Mouse (Mus musculus) embryonic stem cell, embryonic (primary cell): ENCODE results near the gene Ddit4.

ENCODE experiments used
- CTCF ChIA-PET, 4 experiments: fragments of 300-600 bp in 2 of 4; fragments of 350-600 bp in 2 of 4; sonication (Branson Sonifier 250); formaldehyde crosslinking; loops; one replicate each; lab custom pipeline; 2022; ENCODE audit warnings: inconsistent platforms in 2 of 4; lab: Charles Lee
- POLR2A ChIA-PET, 4 experiments: fragments of 300-600 bp in 2 of 4; fragments of 350-600 bp in 2 of 4; sonication (Branson Sonifier 250); formaldehyde crosslinking; loops; one replicate each; lab custom pipeline; 2022; ENCODE audit warnings: antibody characterized with exemption in 4 of 4, inconsistent platforms in 1 of 4; lab: Charles Lee

The Ddit4 gene

DNA sequence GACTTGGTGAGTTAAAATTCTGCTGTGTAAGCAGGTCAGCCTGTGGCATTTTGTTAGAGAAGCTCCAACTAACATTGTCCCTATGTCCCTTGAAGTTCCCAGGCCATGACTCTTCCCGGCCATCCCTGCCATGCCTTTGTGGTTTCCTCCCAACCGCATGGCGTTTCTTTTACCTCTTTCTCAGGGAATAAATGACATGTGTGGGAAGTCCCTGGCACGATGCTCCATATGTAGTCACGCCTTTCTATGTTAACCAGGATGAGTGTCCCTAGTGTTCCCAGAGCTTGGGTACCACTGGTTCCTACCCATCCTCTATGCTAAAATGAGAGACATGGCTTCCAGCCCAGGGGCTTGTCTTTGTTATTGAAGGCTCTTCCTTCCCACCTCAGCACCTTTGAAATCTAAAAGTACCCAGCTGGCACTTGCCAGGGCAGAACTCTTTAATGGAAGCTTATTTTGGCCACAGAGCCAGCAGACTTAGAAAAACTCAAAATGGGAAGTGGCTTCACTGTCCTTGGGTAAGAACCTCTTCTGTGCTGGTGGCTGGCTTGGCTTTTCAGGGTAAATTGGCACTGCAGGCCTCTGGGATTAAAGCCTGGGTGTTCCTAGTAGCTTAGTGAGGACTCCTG is 26.2 kb upstream of the Ddit4 start:
- ChIA-PET POLR2A (interaction anchor here (0.7 to 8.8 kb wide), 28 partner anchors 8 to 202 kb away, joined by 3 to 84 read pairs (median 4); partner anchors contain the start of genes Anapc16 (in 2 of the 4), Ascc1 (in 2 of the 4) and Ddit4 (in 2 of the 4)), CTCF (interaction anchor here (0.6 to 1.7 kb wide), 17 partner anchors 10 to 957 kb away, joined by 3 to 9 read pairs (median 4); no protein-coding TSS in a partner anchor)

DNA sequence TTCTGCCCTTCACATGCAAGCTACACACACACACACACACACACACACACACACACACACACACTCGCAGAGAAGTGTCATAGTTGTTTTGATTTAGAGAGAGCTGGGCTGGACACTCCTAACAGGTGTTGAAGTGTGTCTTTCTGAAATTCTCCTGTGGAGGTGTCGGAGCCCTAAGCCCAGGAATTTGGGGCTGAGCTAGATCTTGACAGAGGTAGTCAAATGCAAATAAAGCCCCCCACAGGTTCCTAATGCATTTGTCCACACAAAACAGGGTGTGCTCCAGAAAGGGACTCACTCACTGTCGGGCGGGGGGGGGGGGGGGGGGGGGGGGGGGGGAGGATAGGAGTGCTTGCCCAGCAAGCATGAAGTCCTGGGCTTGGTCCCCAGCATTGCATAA is 25.5 kb upstream of the Ddit4 start:
- CTCF ChIA-PET, result interaction anchor here (0.6 to 1.7 kb wide), 20 partner anchors 10 to 1877 kb away, joined by 3 to 9 read pairs (median 4); partner anchors contain the start of genes Anapc16 (in 1 of the 4) and Ascc1 (in 1 of the 4)
- POLR2A ChIA-PET, result interaction anchor here (0.6 to 8.8 kb wide), 34 partner anchors 9 to 1480 kb away, joined by 3 to 84 read pairs (median 4); partner anchors contain the start of genes Anapc16 (in 2 of the 4), Ascc1 (in 2 of the 4) and Ddit4 (in 2 of the 4)

DNA sequence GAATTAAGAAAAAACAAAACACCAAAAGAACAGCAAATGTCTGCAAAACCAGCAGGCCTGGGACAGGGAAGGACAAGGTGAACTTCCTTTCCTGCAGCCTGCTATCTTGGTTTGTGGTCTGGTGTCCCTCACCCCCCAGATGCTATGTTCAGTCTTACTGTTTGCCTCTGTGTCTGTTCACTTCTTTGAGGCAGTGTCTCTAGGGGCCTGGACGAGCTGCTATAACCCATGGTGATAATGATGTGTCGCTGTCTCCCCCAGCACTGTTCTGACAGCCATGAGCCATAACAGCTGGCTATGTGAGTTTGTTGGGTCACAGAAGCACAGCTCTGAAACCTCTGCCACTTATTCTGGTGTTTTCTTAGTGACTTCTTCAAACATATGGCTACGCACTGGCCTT is 23.2 kb upstream of the Ddit4 start:
- ChIA-PET CTCF (interaction anchor here (0.5 to 2.5 kb wide), 12 partner anchors 10 to 270 kb away, joined by 3 to 10 read pairs (median 4); no protein-coding TSS in a partner anchor), POLR2A (interaction anchor here (0.6 to 8.8 kb wide), 34 partner anchors 9 to 1609 kb away, joined by 3 to 84 read pairs (median 5); partner anchors contain the start of genes Ddit4 (in 3 of the 4), Anapc16 (in 1 of the 4) and Ascc1 (in 1 of the 4))

DNA sequence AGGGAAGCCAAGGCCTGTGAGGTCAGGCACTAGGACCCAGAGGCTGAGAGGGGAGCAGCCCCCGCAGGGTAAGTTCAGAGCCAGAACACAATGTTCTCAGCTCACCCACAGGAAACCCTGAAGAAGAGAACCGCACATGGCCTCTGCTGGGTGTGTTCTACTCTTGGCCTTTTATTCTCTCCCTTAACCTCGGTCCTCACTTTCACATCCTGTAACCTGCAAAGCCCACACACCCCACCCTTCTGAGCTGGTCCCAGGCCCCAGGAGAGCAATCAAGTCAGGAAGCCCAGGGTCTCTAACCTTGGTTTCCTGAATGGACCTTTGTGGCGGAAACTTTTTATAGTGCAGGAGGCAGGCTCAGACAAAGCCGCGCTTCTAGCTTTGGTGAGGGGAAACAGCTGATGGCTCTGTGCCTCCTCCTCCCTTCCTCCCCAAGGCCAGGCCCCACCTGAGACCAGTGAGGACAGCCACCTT is 22.6 kb upstream of the Ddit4 start:
- POLR2A ChIA-PET, result interaction anchor here in 3 of 4 experiments (0.6 to 8.8 kb wide), 36 partner anchors 9 to 192 kb away, joined by 3 to 84 read pairs (median 5); partner anchors contain the start of genes Anapc16 (in 2 of the 3), Ddit4 (in 2 of the 3) and Ascc1 (in 1 of the 3)
- CTCF ChIA-PET, result interaction anchor here (0.5 to 2.5 kb wide), 12 partner anchors 9 to 271 kb away, joined by 3 to 10 read pairs (median 4); no protein-coding TSS in a partner anchor

GRCm38 (mm10) chr10:59973400-59973799 is 21.8 kb upstream of the Ddit4 start:
- POLR2A ChIA-PET, result interaction anchor here in 3 of 4 experiments (0.8 to 8.8 kb wide), 18 partner anchors 9 to 79 kb away, joined by 3 to 84 read pairs (median 7); partner anchors contain the start of genes Anapc16 (in 2 of the 3), Ddit4 (in 2 of the 3) and Ascc1 (in 1 of the 3)
- CTCF ChIA-PET, result interaction anchor here in 3 of 4 experiments (0.7 to 2.5 kb wide), 7 partner anchors 8 to 218 kb away, joined by 3 to 10 read pairs (median 6); no protein-coding TSS in a partner anchor

GRCm38 (mm10) chr10:59972999-59973398 is 21.4 kb upstream of the Ddit4 start:
- ChIA-PET POLR2A (interaction anchor here in 2 of 4 experiments (1.0 to 8.8 kb wide), 10 partner anchors 9 to 70 kb away, joined by 3 to 84 read pairs (median 4); partner anchors contain the start of genes Anapc16 (in 1 of the 2), Ascc1 (in 1 of the 2) and Ddit4 (in 1 of the 2)), CTCF (interaction anchor here in 3 of 4 experiments (0.6 to 2.5 kb wide), 5 partner anchors 8 to 218 kb away, joined by 3 to 10 read pairs (median 4); no protein-coding TSS in a partner anchor)

GRCm38 (mm10) chr10:59972534-59972933 is 20.9 kb upstream of the Ddit4 start:
- ChIA-PET POLR2A (interaction anchor here in 3 of 4 experiments (0.9 to 8.8 kb wide), 15 partner anchors 8 to 69 kb away, joined by 3 to 84 read pairs (median 4); partner anchors contain the start of genes Ddit4 (in 2 of the 3), Anapc16 (in 1 of the 3) and Ascc1 (in 1 of the 3)), CTCF (interaction anchor here in 3 of 4 experiments (0.6 to 1.4 kb wide), 5 partner anchors 13 to 219 kb away, joined by 3 to 8 read pairs (median 4); no protein-coding TSS in a partner anchor)

- ChIA-PET POLR2A (interaction anchor here in 3 of 4 experiments (0.9 to 8.8 kb wide), 14 partner anchors 7 to 68 kb away, joined by 3 to 84 read pairs (median 4); partner anchors contain the start of genes Ddit4 (in 2 of the 3), Anapc16 (in 1 of the 3) and Ascc1 (in 1 of the 3)), CTCF (interaction anchor here in 1 of 4 experiments (1.2 to 1.4 kb wide), 2 partner anchors 14 to 95 kb away, joined by 3 to 5 read pairs; no protein-coding TSS in a partner anchor)
Observed at GRCm38 (mm10) chr10:59971813-59972212, 20.2 kb upstream of the Ddit4 start.

DNA sequence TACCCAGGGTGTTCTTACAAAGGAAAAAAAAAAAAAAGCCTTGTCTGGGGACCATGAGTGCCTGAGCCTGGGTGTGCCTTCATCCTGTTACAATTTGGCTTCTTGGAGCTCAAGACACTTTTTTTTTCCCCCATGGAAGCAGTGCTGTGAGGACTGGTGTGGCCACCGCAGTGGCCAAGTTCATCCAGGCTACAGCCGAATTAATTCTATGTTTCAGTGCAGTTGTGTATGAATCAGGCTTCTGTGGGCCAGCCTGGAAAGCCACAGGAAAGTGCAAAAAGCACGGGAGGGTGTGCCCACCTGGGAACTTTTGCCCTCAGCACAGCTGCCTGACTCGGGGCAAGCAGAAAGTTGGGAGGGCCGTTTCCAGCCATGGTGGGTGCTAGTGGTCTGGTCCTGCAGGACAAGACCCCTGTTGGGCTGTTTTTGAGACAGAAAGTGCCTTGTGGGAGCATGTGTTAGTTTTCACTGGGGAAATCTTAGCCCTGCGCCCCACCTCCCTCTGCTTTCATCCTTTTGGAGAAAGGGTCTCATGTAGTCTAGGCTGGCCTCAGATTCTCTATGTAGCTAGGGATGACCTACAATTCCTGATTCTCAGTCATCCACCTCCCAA is 18.9 kb upstream of the Ddit4 start:
- POLR2A ChIA-PET, result interaction anchor here in 3 of 4 experiments (0.6 to 2.3 kb wide), 23 partner anchors 9 to 861 kb away, joined by 3 to 14 read pairs (median 4); partner anchors contain the start of gene Ddit4 (in 2 of the 3)
- CTCF ChIA-PET, result interaction anchor here (0.6 to 1.9 kb wide), 10 partner anchors 13 to 481 kb away, joined by 3 to 6 read pairs (median 4); partner anchors contain the start of gene Anapc16 (in 1 of the 4)

DNA sequence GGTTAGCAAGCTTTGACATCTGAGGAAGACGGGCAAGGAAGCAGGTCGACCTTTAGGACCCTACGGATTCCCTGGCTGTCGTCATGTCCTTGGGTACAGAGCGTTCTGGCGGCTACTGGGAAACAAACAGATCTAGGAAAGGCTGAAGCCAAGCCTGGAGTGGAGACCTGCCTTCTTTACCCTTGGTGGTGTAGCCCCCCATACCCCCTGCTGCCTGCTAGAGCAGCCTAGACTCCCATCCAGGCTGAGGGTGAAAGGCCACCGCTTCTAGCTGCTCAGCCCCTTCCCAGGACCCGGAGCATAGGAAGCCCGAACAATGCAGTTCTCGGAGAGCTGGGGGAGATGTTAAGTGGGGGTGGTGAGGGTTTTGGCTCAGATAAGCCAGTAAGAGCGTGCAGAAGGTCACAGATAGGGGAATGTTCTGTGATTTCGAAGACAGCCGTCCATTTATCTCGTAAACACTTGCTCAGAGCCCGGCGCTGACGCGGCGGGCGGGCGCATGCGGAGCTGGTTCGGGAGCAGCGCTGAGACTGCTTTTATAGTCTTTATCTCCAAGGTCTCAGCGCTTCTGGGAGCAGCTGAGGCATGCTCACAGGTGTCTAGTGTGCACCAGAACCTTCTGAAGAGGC is 18.3 kb upstream of the Ddit4 start:
- ChIA-PET CTCF (interaction anchor here (0.6 to 1.9 kb wide), 13 partner anchors 11 to 482 kb away, joined by 3 to 6 read pairs (median 3); partner anchors contain the start of gene Anapc16 (in 1 of the 4)), POLR2A (interaction anchor here in 3 of 4 experiments (0.5 to 2.3 kb wide), 28 partner anchors 8 to 860 kb away, joined by 3 to 14 read pairs (median 4); partner anchors contain the start of genes Ddit4 (in 2 of the 3), Anapc16 (in 1 of the 3) and Ascc1 (in 1 of the 3))

DNA sequence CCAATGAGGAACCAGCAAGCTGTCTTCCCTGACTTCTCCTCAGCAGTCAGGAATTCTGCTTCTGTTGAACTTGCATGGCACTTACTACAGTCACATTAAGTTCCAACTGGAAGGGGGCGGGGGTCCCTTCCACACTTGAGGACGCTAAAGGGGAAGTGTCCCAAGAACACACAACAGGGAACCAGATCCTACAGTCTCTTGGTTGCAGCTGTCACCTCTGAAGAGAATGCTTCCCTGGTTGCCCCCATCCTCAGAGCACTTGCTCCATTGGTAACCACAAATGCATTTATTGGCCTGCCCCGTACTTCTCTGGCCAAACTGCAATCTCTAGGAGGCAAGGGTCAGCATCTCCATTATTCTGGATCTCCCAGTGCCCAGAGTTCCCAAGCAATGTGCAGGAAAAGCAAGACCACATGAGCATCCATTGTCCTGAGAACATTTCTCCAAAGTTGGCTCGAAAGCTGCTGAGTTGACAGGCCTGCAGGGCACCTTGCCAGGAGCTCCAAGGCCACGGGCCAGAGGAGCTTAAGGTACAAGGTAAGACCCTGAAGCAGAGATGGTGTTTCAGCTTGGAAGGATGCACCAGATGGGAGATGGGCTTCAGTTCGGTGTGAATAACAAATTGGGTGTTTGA is 15.8 kb upstream of the Ddit4 start:
- ChIA-PET CTCF (interaction anchor here (0.6 to 2.4 kb wide), 17 partner anchors 9 to 441 kb away, joined by 3 to 9 read pairs (median 4); partner anchors contain the start of gene Ddit4 (in 1 of the 4)), POLR2A (interaction anchor here in 3 of 4 experiments (0.6 to 2.9 kb wide), 19 partner anchors 9 to 73 kb away, joined by 3 to 19 read pairs (median 4); partner anchors contain the start of genes Anapc16 (in 2 of the 3), Ascc1 (in 2 of the 3) and Ddit4 (in 2 of the 3))

GRCm38 (mm10) chr10:59966743-59967142 is 15.1 kb upstream of the Ddit4 start:
- POLR2A ChIA-PET, result interaction anchor here in 3 of 4 experiments (0.7 to 2.9 kb wide), 15 partner anchors 8 to 72 kb away, joined by 3 to 19 read pairs (median 4); partner anchors contain the start of genes Anapc16 (in 2 of the 3), Ascc1 (in 2 of the 3) and Ddit4 (in 2 of the 3)
- CTCF ChIA-PET, result interaction anchor here in 3 of 4 experiments (0.6 to 2.4 kb wide), 14 partner anchors 8 to 101 kb away, joined by 3 to 9 read pairs (median 4); partner anchors contain the start of gene Ddit4 (in 1 of the 3)

- ChIA-PET POLR2A (interaction anchor here in 3 of 4 experiments (0.8 to 4.9 kb wide), 20 partner anchors 9 to 66 kb away, joined by 3 to 102 read pairs (median 8); partner anchors contain the start of genes Ddit4 (in 3 of the 3), Anapc16 (in 2 of the 3) and Ascc1 (in 2 of the 3)), CTCF (interaction anchor here in 3 of 4 experiments (0.6 to 2.4 kb wide), 7 partner anchors 8 to 71 kb away, joined by 3 to 11 read pairs (median 6); partner anchors contain the start of gene Ddit4 (in 1 of the 3))
Observed at GRCm38 (mm10) chr10:59965788-59966187, 14.2 kb upstream of the Ddit4 start.

GRCm38 (mm10) chr10:59965362-59965695 is 13.7 kb upstream of the Ddit4 start:
- CTCF ChIA-PET, result interaction anchor here (0.6 to 2.3 kb wide), 13 partner anchors 9 to 709 kb away, joined by 3 to 11 read pairs (median 4); partner anchors contain the start of genes Anapc16 (in 1 of the 4) and Ascc1 (in 1 of the 4)
- POLR2A ChIA-PET, result interaction anchor here in 3 of 4 experiments (0.6 to 4.9 kb wide), 34 partner anchors 7 to 730 kb away, joined by 3 to 102 read pairs (median 5); partner anchors contain the start of genes Ddit4 (in 3 of the 3), Anapc16 (in 2 of the 3) and Ascc1 (in 2 of the 3)
